Mouse (Mus musculus): Measurements from ENCODE around the gene Cyb5r4. TPM values are rescaled to one million over a fixed set of nuclear protein-coding genes. Genes with fewer than 3 reads are reported as not detected.
"Not testable (repeated sequence)": the region's sequence is repeated elsewhere in the genome, so short reads cannot be mapped to it uniquely, and the experiment has no call there.

The Cyb5r4 gene
- polyA plus RNA-seq, 1 experiment from 2014 or later: 116 TPM

DNA sequence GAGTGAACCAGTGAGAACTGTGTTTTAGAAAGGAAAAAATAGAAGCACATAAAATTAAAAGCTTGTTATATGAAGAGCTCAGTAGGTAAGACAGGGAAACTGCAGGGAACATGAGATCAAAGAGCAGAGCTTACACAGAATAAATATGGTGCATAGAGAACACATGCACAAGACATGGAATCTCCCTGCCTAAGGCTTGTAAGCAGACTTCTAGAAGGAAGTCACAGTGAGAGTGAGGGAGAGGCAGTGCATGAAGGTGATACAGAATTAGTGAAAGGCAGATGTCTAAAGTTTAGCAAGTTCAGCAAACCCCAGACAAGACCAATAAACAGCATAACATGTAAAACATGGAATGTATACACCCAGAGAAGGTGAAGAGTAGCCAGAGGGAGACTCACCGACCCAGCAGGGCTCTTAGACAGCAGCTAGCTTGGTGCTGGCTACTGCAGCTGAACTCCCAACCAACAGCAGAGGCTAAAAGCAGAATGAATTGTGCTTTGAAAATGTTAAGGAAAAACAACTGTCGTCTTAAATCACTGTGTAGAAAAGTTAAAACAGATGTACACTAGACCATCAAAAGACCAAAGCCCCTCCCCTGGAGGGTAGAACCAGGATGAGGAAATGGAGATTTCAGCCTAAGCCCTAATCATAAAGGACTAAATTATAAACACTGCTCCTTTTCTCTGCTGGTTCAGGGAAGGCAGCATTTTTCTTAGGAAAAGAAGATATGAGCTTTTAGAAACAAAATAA is 13.2 kb downstream of the Cyb5r4 start:
- no peak for ATAC-seq (ENCODE audit: low FRiP score, low read depth)
- no peaks in the 10 kb centered on the region for H3K9me3 ChIP-seq
- H3K9ac ChIP-seq: no peak overlapping the region
- H3K4me2 ChIP-seq (replicated peaks): no peak overlapping the region
- peaks cover 9% of the 10 kb centered on the region for H3K36me3 ChIP-seq
- 62% methylated on average over 2 of the region's 2 CpGs for WGBS
- no peak overlapping the region for H3K27ac ChIP-seq
- no peak overlapping the region for H3K4me3 ChIP-seq
- H3K4me1 ChIP-seq: no peaks in the 10 kb centered on the region
- H3K27me3 ChIP-seq (replicated peaks): no peaks in the 10 kb centered on the region

DNA sequence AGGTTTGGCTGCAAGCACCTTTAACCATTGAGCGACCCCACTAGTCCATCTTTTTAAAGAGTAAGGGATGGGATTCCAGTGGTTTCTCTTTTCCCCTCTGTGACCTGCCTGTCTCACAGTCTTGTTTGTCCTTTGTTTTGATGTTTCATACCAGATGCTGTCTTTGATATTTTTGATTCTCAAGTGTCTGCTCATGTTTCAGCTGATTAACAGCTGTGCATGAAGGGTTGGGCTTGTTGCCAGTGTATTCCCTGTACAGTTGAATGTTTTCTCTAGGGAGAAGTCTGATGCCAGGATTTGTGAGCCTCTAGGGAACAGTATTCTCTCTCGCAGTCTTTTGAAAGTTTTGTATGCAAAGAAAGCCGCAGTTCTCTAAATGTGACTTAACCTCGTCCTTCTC is 27.6 kb downstream of the Cyb5r4 start:
- H3K27me3 ChIP-seq (replicated peaks): no peaks in the 10 kb centered on the region
- no peak overlapping the region for H3K27ac ChIP-seq
- no peak overlapping the region for H3K4me2 ChIP-seq (replicated peaks)
- no peaks in the 10 kb centered on the region for H3K9me3 ChIP-seq
- H3K36me3 ChIP-seq: no peaks in the 10 kb centered on the region
- ATAC-seq (ENCODE audit: low FRiP score, low read depth): no peak
- H3K4me3 ChIP-seq: no peak overlapping the region
- 71% methylated on average over 4 of the region's 4 CpGs for WGBS
- H3K4me1 ChIP-seq: no peaks in the 10 kb centered on the region
- no peak overlapping the region for H3K9ac ChIP-seq

DNA sequence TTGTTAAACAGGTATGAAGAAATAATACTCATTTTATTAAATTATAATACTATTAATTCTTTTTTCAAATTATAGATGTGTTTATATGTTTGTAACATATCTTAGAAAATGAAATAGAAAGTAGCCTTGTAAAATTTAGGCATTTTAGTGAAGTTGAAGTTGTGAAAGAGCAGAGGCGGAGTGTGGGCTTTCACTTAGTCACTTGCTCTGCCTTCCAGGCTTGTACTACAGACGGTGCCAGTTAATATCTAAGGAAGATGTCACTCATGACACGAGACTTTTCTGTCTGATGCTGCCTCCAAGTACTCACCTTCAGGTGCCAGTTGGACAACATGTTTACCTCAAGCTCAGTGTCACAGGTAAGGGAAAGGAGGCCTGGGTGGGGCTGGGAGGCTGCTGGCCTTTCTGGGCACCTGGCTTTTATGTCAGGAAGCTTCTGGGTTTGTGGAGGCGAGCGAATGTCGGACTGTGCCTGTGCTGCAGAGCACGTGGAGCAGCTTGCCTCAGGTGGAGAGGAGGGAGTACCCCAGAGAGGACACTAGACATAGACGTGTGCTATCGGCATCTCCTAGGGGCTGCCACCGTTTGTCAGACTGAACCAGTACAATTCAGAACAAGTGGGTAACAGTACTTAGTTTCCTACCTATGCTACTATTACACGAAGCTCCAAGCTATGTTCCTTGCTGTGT is 33.9 kb downstream of the Cyb5r4 start:
- Histone ChIP-seq H3K27me3 (replicated peaks) (no peaks in the 10 kb centered on the region), H3K4me1 (no peaks in the 10 kb centered on the region), H3K9ac (no peak overlapping the region), H3K4me2 (replicated peaks) (no peak overlapping the region), H3K9me3 (no peaks in the 10 kb centered on the region), H3K36me3 (peaks cover 26% of the 10 kb centered on the region), H3K4me3 (no peak overlapping the region), H3K27ac (no peak overlapping the region)
- WGBS: 92% methylated on average over 11 of the region's 11 CpGs
- ATAC-seq (ENCODE audit: low FRiP score, low read depth): no peak

DNA sequence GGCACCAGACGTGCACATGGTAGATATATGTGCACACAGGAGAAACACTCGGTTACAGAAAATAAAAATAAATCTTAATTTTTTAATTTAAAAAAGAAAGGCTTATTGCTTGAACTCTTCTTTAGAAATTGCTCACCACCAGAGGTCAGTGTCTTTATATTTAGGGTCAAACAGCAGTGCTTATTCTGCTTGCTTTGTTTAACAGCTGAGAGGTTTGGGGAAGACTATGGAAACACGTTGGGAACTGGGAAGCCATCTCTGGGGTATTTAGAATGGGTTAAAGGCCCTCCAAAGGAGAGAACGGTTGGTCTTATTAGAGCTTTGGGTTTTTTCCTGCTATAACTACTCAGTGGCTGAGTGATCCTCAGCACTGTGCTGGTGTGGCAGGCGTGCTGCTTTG is 40.5 kb downstream of the Cyb5r4 start:
- H3K27ac ChIP-seq: no peak overlapping the region
- WGBS: 76% methylated on average over 5 of the region's 5 CpGs
- H3K4me3 ChIP-seq: no peak overlapping the region
- H3K36me3 ChIP-seq: peaks cover 34% of the 10 kb centered on the region
- H3K4me1 ChIP-seq: no peaks in the 10 kb centered on the region
- H3K27me3 ChIP-seq (replicated peaks): no peaks in the 10 kb centered on the region
- no peak overlapping the region for H3K4me2 ChIP-seq (replicated peaks)
- no peak overlapping the region for H3K9ac ChIP-seq
- no peaks in the 10 kb centered on the region for H3K9me3 ChIP-seq
- ATAC-seq (ENCODE audit: low FRiP score, low read depth): no peak

DNA sequence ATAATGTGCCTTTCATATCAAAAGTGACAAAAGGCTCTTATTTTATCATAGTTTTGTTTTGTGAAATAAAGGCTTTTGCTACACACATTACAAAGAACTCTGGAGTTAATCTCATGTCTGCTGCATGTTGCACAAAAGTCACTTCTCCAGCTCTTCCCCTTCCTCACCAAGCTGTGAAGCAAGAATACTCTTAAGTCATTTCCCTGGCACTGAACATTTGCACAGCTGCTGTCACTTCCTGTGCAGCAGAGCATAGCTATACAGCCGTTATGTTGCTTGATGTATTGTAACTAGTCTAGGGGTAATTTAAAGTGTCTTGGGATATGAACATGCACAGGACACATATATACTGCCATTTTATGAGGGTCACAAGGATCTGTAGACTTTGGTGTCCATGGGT is 46.3 kb downstream of the Cyb5r4 start:
- WGBS: 89% methylated on average over 1 of the region's 1 CpGs

DNA sequence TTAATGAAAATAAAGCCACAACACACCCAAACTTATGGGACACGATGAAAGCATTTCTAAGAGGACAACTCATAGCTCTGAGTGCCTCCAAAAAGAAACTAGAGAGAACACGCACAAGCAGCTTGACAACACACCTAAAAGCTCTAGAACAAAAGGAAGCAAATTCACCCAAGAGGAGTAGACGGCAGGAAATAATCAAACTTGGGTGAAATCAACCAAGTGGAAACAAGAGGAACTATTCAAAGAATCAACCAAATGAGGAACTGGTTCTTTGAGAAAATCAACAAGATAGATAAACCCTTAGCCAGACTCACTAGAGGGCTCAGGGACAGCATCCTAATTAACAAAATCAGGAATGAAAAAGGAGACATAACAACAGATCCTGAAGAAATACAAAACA is 49.8 kb downstream of the Cyb5r4 start:
- ATAC-seq (ENCODE audit: low FRiP score, low read depth); H3K4me3 ChIP-seq: not testable (repeated sequence)
- 94% methylated on average over 3 of the region's 3 CpGs for WGBS

More for the DNA sequence above, 46.3 kb downstream of the Cyb5r4 start:
- no peaks in the 10 kb centered on the region for H3K4me1 ChIP-seq
- no peak overlapping the region for H3K4me3 ChIP-seq
- no peak overlapping the region for H3K9ac ChIP-seq
- no peaks in the 10 kb centered on the region for H3K27me3 ChIP-seq (replicated peaks)
- peaks cover 8% of the 10 kb centered on the region; the same call in 1 of the 2 replicates for H3K9me3 ChIP-seq
- peaks cover 39% of the 10 kb centered on the region for H3K36me3 ChIP-seq
- H3K27ac ChIP-seq: no peak overlapping the region
- ATAC-seq (ENCODE audit: low FRiP score, low read depth): no peak
- no peak overlapping the region for H3K4me2 ChIP-seq (replicated peaks)

DNA sequence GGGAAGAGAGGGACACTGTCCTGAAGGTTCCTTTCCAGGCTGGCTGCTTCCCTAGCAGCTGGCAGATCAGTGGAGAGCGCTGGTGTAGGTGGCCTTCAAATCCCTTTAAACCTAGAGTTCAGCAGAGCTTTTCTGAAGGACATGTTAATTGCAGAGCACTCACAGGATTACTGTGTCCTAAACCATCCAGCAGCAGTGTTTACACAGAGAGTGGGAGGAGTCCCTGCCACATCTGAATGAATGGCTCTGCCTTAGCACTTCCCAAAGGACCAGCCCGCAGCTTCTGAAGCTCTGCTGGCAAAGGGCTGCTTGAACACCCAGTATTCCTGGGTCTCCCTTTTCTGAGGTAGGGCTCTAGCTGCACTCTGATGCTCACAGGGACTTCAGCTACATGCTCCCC is 56.1 kb downstream of the Cyb5r4 start:
- no peaks in the 10 kb centered on the region for H3K4me1 ChIP-seq
- peaks cover 9% of the 10 kb centered on the region; the same call in 1 of the 2 replicates for H3K36me3 ChIP-seq
- H3K27ac ChIP-seq: no peak overlapping the region
- H3K9ac ChIP-seq: no peak overlapping the region
- no peaks in the 10 kb centered on the region for H3K9me3 ChIP-seq
- H3K4me3 ChIP-seq: no peak overlapping the region
- no peak for ATAC-seq (ENCODE audit: low FRiP score, low read depth)
- 22% methylated on average over 2 of the region's 2 CpGs for WGBS
- H3K27me3 ChIP-seq (replicated peaks): no peaks in the 10 kb centered on the region
- H3K4me2 ChIP-seq (replicated peaks): no peak overlapping the region

More for the DNA sequence above, 49.8 kb downstream of the Cyb5r4 start:
- H3K4me2 ChIP-seq (replicated peaks); H3K9me3 ChIP-seq; H3K4me1 ChIP-seq; H3K27me3 ChIP-seq (replicated peaks); H3K9ac ChIP-seq; H3K27ac ChIP-seq: not testable (repeated sequence)
- H3K36me3 ChIP-seq: peaks cover 33% of the 10 kb centered on the region

DNA sequence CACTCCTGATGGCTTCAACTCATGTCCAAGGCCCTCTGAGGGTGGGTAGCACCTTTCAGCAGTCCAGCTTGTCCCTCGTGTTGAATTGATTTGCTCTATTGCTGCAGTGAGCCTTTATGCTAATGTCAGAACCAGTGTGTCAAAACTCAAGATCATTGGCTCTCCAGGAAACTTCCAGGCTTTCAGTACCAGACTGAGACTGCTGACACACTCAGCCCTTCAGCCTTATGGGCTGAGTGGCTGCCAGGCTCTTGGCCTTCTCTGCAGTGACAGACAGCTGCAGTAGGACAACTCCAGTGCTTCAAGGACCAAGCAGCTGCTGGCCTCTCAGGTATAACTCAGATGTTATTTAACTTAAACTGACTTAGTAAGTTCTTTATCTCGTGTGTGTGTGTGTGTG is 57.7 kb downstream of the Cyb5r4 start:
- Histone ChIP-seq H3K9ac (no peak overlapping the region), H3K27me3 (replicated peaks) (no peaks in the 10 kb centered on the region), H3K9me3 (no peaks in the 10 kb centered on the region), H3K27ac (no peak overlapping the region), H3K4me2 (replicated peaks) (no peak overlapping the region), H3K4me1 (no peaks in the 10 kb centered on the region), H3K4me3 (no peak overlapping the region), H3K36me3 (peaks cover 9% of the 10 kb centered on the region; the same call in 1 of the 2 replicates)
- ATAC-seq (ENCODE audit: low FRiP score, low read depth): no peak
- WGBS: 59% methylated on average over 2 of the region's 2 CpGs

DNA sequence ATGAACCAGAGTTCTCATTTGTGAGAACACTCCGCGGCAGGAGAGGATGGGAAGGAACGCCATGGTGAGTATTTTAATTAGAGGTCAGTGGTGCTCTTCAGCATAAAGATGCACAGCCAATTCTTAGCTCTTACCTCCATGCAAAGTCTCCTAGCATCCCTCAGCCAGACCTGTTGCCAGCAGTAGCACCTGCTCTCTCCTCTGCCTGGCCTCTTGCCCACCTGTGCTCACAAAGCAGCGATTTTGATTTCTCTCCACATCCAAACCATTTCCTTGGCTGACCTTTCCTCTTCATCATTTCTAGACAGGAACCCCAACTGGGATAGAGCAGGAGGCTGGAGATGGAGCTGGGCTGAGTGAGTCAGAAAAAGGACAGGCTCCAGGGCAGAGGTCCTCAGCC is 65.2 kb downstream of the Cyb5r4 start:
- Histone ChIP-seq H3K27me3 (replicated peaks) (no peaks in the 10 kb centered on the region), H3K9me3 (no peaks in the 10 kb centered on the region), H3K36me3 (no peaks in the 10 kb centered on the region), H3K4me3 (no peak overlapping the region), H3K27ac (no peak overlapping the region), H3K9ac (no peak overlapping the region), H3K4me2 (replicated peaks) (no peak overlapping the region), H3K4me1 (no peaks in the 10 kb centered on the region)
- WGBS: 87% methylated on average over 4 of the region's 4 CpGs
- ATAC-seq (ENCODE audit: low FRiP score, low read depth): no peak

DNA sequence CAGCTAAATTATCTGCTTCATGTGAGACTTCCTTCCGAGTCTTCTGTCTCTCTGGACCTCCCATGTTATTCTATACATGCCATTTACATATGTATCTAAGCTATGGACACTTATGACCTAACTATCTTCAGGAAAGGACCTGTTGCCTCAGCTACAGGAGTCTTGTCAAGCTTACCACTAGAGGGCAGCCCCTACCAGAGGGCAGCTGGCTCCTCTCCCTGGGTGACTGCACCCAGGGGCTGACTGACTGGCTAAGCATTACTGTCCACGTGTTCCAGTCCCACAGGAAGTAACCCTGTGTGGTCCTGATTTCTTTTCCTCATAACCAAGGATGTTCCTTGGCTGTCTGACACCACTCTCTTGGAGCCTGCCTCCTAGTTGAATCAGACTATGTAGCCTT is 76.2 kb downstream of the Cyb5r4 start:
- Histone ChIP-seq H3K27ac (no peak overlapping the region), H3K4me3 (no peak overlapping the region), H3K4me2 (replicated peaks) (no peak overlapping the region), H3K9ac (no peak overlapping the region), H3K27me3 (replicated peaks) (no peaks in the 10 kb centered on the region), H3K4me1 (no peaks in the 10 kb centered on the region), H3K9me3 (no peaks in the 10 kb centered on the region), H3K36me3 (no peaks in the 10 kb centered on the region)
- WGBS: 58% methylated on average over 2 of the region's 2 CpGs
- no peak for ATAC-seq (ENCODE audit: low FRiP score, low read depth)

DNA sequence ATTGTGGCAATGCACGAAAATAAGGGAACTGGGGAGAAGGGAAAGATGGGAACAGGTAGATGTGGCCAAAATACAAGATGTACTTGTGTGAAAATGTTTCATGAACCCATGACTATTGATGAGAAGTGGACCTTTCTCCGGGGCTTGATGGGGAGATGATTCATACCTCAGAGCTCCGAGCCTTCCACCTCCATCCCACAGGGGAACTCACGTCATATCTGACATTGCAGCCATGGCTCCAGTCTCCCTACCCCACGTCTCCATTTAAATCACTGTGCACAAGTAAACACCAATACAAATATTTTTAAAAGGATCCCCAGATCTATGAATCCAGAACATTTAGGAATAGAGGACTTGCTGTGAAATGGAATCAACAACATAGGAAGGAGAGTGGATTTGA is 93.2 kb downstream of the Cyb5r4 start:
- Histone ChIP-seq H3K27me3 (replicated peaks) (no peaks in the 10 kb centered on the region), H3K36me3 (no peaks in the 10 kb centered on the region), H3K4me2 (replicated peaks) (no peak overlapping the region), H3K4me1 (0 out of 2 replicates have a peak, but pooled peaks cover 5% of the 10 kb centered on the region), H3K9ac (no peak overlapping the region), H3K4me3 (no peak overlapping the region), H3K9me3 (no peaks in the 10 kb centered on the region), H3K27ac (no peak overlapping the region)
- 74% methylated on average over 5 of the region's 5 CpGs for WGBS
- ATAC-seq (ENCODE audit: low FRiP score, low read depth): no peak

DNA sequence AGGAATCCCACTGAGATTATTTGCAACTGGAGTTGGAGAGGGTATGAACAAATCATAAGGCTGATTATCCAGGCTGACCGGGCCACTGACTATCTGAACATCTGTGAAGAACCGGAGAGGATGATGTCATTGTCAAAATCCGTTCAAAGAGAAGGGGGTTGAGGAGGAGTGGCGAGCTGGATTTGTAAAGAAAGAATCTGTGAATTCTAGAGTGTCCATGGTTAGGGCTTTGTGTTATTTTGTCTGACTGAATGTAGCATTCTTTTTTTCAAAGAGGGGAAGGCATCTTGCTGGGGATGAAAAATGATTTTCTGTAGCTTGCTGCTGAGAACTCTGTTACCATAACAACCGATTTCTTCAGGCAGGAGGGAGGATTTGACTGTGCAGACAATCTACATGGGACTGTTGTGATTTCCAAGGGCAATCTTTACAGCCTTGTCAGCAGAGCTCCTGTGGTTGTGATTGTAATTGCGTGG is 93.7 kb downstream of the Cyb5r4 start:
- no peaks in the 10 kb centered on the region for H3K36me3 ChIP-seq
- H3K4me2 ChIP-seq (replicated peaks): no peak overlapping the region
- no peak overlapping the region for H3K9ac ChIP-seq
- WGBS: 34% methylated on average over 6 of the region's 6 CpGs
- H3K27ac ChIP-seq: no peak overlapping the region
- H3K4me1 ChIP-seq: 0 out of 2 replicates have a peak, but pooled peaks cover 5% of the 10 kb centered on the region
- no peak overlapping the region for H3K4me3 ChIP-seq
- H3K9me3 ChIP-seq: no peaks in the 10 kb centered on the region
- H3K27me3 ChIP-seq (replicated peaks): no peaks in the 10 kb centered on the region
- peak; percentile 62 for ATAC-seq (ENCODE audit: low FRiP score, low read depth)
